Mouse (Mus musculus): ENCODE data around the gene Nucb2. TPM values are rescaled to one million over a fixed set of nuclear protein-coding genes. Genes with fewer than 3 reads are reported as not detected.

The Nucb2 gene
- total and polyA plus RNA-seq, 2 experiments from 2014 or later = 14.5 to 50.4 TPM

DNA sequence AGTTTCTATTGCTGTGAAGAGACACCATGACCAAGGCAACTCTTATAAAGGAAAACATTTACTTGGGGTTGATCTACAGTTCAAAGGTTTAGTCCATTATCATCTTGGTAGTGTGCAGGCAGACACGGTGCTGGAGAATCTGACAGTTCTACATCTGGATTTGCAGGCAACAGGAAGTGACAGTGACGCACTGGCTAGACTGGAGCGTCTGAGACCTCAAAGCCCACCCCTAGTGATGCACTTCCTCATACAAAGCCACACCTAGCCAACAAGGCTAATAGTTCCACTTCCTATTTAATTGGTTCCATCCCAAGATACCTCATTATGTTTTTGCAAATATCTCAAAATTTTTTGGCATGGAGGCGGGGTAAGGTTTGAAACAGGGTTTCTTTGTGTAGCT, 25.6 kb downstream of the Nucb2 start:
- Histone ChIP-seq H3K36me3 (ENCODE audit: insufficient read depth, low read length) (peaks cover 42% of the 10 kb centered on the region), H3K9ac (replicated peaks; ENCODE audit: low read length, poor library complexity, severe bottlenecking) (no peak overlapping the region), H3K4me2 (ENCODE audit: low read depth, low read length, poor library complexity, severe bottlenecking) (no peak overlapping the region), H3K4me3 (ENCODE audit: low read depth, low read length) (no peak overlapping the region), H3K27ac (ENCODE audit: low read depth, low read length) (no peak overlapping the region), H3K4me1 (ENCODE audit: insufficient read depth, low read length) (no peaks in the 10 kb centered on the region), H3K27me3 (ENCODE audit: insufficient read depth, low read length) (no peaks in the 10 kb centered on the region), H3K9me3 (ENCODE audit: low read length) (no peaks in the 10 kb centered on the region)
- no peak for TF ChIP-seq CTCF (IDR thresholded peaks at IDR 0.05)
- DNase-seq (ENCODE audit: low spot score) = no peak
- 84% methylated on average over 4 of the region's 4 CpGs for WGBS
- no peak for ATAC-seq (ENCODE audit: low FRiP score)

DNA sequence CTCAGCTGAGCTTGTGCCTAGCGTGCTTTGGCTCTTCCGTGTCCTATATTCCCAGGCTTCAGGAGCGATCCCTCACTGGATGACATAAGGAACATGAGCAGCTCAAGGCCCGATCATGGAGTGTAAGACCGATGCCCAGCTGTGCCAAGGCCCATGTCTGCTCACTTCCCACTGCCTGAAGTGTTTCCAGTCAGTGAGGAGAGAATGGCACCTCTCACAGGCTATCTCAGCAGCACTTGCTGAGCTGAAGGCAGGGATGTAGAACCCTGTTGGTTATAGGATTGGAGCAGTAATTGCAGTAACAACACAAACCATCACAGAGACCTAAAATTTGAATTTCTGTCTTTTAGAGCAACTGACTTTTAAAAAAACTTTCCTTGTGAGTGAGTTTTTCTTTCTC, 26.3 kb downstream of the Nucb2 start:
- Histone ChIP-seq H3K4me2 (ENCODE audit: low read depth, low read length, poor library complexity, severe bottlenecking) (no peak overlapping the region), H3K36me3 (ENCODE audit: insufficient read depth, low read length) (peaks cover 46% of the 10 kb centered on the region), H3K27ac (ENCODE audit: low read depth, low read length) (no peak overlapping the region), H3K4me1 (ENCODE audit: insufficient read depth, low read length) (no peaks in the 10 kb centered on the region), H3K4me3 (ENCODE audit: low read depth, low read length) (no peak overlapping the region), H3K9ac (replicated peaks; ENCODE audit: low read length, poor library complexity, severe bottlenecking) (no peak overlapping the region), H3K27me3 (ENCODE audit: insufficient read depth, low read length) (no peaks in the 10 kb centered on the region), H3K9me3 (ENCODE audit: low read length) (no peaks in the 10 kb centered on the region)
- no peak for TF ChIP-seq CTCF (IDR thresholded peaks at IDR 0.05)
- no peak for ATAC-seq (ENCODE audit: low FRiP score)
- 89% methylated on average over 5 of the region's 5 CpGs for WGBS
- DNase-seq (ENCODE audit: low spot score) = no peak

DNA sequence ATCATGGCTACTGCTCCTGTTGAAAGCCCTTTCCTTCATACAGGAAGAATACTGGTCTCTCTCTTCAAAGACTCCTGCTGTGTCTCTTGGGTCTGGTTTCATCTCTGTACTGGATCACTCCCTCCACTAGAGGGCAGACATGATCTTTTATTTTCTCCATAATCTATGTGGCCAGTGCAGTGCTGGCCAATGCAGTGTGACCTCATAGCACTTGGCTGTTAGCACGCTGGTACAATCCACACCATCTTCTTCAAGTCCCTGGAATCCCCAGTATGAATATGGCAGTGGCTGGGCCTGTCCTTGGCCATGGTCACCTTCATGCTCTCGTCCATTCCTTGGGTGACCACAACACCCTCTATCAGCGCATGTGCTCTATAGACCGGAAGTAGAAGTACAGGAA, 27.1 kb downstream of the Nucb2 start:
- H3K4me3 ChIP-seq (ENCODE audit: low read depth, low read length) = no peak overlapping the region
- H3K4me2 ChIP-seq (ENCODE audit: low read depth, low read length, poor library complexity, severe bottlenecking) = no peak overlapping the region
- no peak overlapping the region for H3K27ac ChIP-seq (ENCODE audit: low read depth, low read length)
- H3K9me3 ChIP-seq (ENCODE audit: low read length) = no peaks in the 10 kb centered on the region
- WGBS = 81% methylated on average over 4 of the region's 4 CpGs
- no peaks in the 10 kb centered on the region for H3K27me3 ChIP-seq (ENCODE audit: insufficient read depth, low read length)
- H3K4me1 ChIP-seq (ENCODE audit: insufficient read depth, low read length) = no peaks in the 10 kb centered on the region
- DNase-seq (ENCODE audit: low spot score) (peak; percentile 83), ATAC-seq (ENCODE audit: low FRiP score) (peak; percentile 52)
- peak; percentile 81 for TF ChIP-seq CTCF (IDR thresholded peaks at IDR 0.05)
- no peak overlapping the region for H3K9ac ChIP-seq (replicated peaks; ENCODE audit: low read length, poor library complexity, severe bottlenecking)
- H3K36me3 ChIP-seq (ENCODE audit: insufficient read depth, low read length) = peaks cover 45% of the 10 kb centered on the region

DNA sequence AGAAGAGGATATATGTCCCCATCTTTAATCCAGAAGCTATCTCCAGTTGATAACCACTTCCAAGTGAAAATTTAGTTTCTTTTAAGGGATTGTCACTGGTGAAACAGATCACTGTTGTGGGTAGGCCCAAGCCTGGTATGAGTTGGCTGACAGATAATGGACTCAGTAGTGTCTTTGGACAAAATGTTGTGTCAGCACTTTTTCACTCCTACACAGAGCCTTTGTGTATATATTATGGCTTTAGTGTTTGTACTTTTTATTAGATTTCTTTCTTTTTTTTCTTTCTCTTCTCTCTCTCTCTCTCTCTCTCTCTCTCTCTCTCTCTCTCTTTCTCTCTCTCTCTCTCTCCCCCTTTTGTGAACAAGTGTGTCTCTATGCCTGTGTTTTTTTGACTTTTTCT, 52.7 kb downstream of the Nucb2 start:
- Histone ChIP-seq H3K27me3 (ENCODE audit: insufficient read depth, low read length) (no peaks in the 10 kb centered on the region), H3K27ac (ENCODE audit: low read depth, low read length) (no peak overlapping the region), H3K4me1 (ENCODE audit: insufficient read depth, low read length) (no peaks in the 10 kb centered on the region), H3K9me3 (ENCODE audit: low read length) (no peaks in the 10 kb centered on the region), H3K4me2 (ENCODE audit: low read depth, low read length, poor library complexity, severe bottlenecking) (no peak overlapping the region), H3K9ac (replicated peaks; ENCODE audit: low read length, poor library complexity, severe bottlenecking) (no peak overlapping the region), H3K36me3 (ENCODE audit: insufficient read depth, low read length) (no peaks in the 10 kb centered on the region), H3K4me3 (ENCODE audit: low read depth, low read length) (no peak overlapping the region)
- TF ChIP-seq CTCF (IDR thresholded peaks at IDR 0.05) = no peak
- no peak for DNase-seq (ENCODE audit: low spot score)
- ATAC-seq (ENCODE audit: low FRiP score) = no peak

DNA sequence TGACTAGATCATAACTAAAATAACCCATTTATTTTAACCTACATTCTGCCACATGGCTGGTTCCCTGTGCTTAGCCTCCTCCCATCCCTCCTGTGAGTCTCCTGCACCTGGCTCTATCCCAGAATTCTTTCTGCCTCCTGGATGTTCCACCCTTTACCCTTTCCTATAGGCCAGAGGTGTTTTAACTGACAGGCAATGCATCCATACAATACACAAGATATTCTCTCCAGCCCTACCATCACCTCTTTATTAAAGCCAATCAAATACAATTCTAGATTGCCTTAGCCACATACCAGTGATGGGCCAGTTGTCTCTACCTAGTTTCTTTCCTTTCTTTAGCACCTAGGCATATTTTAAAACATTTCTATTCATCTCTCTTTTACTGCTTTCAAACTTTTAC, 70.4 kb downstream of the Nucb2 start:
- Histone ChIP-seq H3K36me3 (ENCODE audit: insufficient read depth, low read length) (no peaks in the 10 kb centered on the region), H3K4me1 (ENCODE audit: insufficient read depth, low read length) (no peaks in the 10 kb centered on the region), H3K9me3 (ENCODE audit: low read length) (no peaks in the 10 kb centered on the region), H3K9ac (replicated peaks; ENCODE audit: low read length, poor library complexity, severe bottlenecking) (no peak overlapping the region), H3K4me2 (ENCODE audit: low read depth, low read length, poor library complexity, severe bottlenecking) (no peak overlapping the region), H3K27me3 (ENCODE audit: insufficient read depth, low read length) (no peaks in the 10 kb centered on the region), H3K4me3 (ENCODE audit: low read depth, low read length) (no peak overlapping the region), H3K27ac (ENCODE audit: low read depth, low read length) (no peak overlapping the region)
- no peak for TF ChIP-seq CTCF (IDR thresholded peaks at IDR 0.05)
- DNase-seq (ENCODE audit: low spot score) = no peak
- no peak for ATAC-seq (ENCODE audit: low FRiP score)

Other genes starting within 250 kb of the Nucb2 start
- gene Plekha7, start 196.0 kb upstream of the Nucb2 start, total RNA-seq (2014; rRNA removed) = 20.9 and 21.3 TPM in 2 replicates
- gene Plekha7, start 196.0 kb upstream of the Nucb2 start, polyA plus RNA-seq (2015; fragmentation: Nextera tagmentation; extraction: Ambion mirVana) = 7.8 and 9.0 TPM in 2 replicates
- 171 and 256 TPM in 2 replicates for gene Rps13, start 170.2 kb upstream of the Nucb2 start, total RNA-seq (2014; rRNA removed)
- gene Rps13, start 170.2 kb upstream of the Nucb2 start, polyA plus RNA-seq (2015; fragmentation: Nextera tagmentation; extraction: Ambion mirVana) = 474 and 484 TPM in 2 replicates
- 20.9 and 23.6 TPM in 2 replicates for gene Pik3c2a, start 60.9 kb upstream of the Nucb2 start, total RNA-seq (2014; rRNA removed)
- 5.5 and 9.1 TPM in 2 replicates for gene Pik3c2a, start 60.9 kb upstream of the Nucb2 start, polyA plus RNA-seq (2015; fragmentation: Nextera tagmentation; extraction: Ambion mirVana)

All from midbrain, postnatal 0 days (tissue).